Mouse (Mus musculus): ENCODE measurements around the gene Iqsec2. TPM values are rescaled to one million over a fixed set of nuclear protein-coding genes. Genes with fewer than 3 reads are reported as not detected.
"Not testable (repeated sequence)": the region's sequence is repeated elsewhere in the genome, so short reads cannot be mapped to it uniquely, and the experiment has no call there.

The Iqsec2 gene
- total RNA-seq, 4 experiments from 2014 or later: 134 to 144 (median 138) TPM

- no peak for DNase-seq (ENCODE audit: low spot score in 2 of 2)
Observed at GRCm38 (mm10) chrX:152178843-152179545, 34.9 kb downstream of the Iqsec2 start.

GRCm38 (mm10) chrX:152179670-152180656 lies 35.9 kb downstream of the Iqsec2 start:
- DNase-seq (ENCODE audit: low spot score in 2 of 2): no peak

- DNase-seq (ENCODE audit: low spot score in 2 of 2): no peak
Observed at GRCm38 (mm10) chrX:152187151-152187550, 43.1 kb downstream of the Iqsec2 start.

- no peak for DNase-seq (ENCODE audit: low spot score in 2 of 2)
Observed at GRCm38 (mm10) chrX:152191266-152191665, 47.2 kb downstream of the Iqsec2 start.

GRCm38 (mm10) chrX:152197814-152198648 lies 54.0 kb downstream of the Iqsec2 start:
- DNase-seq (ENCODE audit: low spot score in 2 of 2): no peak

GRCm38 (mm10) chrX:152201737-152202421 lies 57.8 kb downstream of the Iqsec2 start:
- DNase-seq (ENCODE audit: low spot score in 2 of 2): no peak

- no peak for DNase-seq (ENCODE audit: low spot score in 2 of 2)
Observed at GRCm38 (mm10) chrX:152202422-152203103, 58.5 kb downstream of the Iqsec2 start.

- no peak for DNase-seq (ENCODE audit: low spot score in 2 of 2)
Observed at GRCm38 (mm10) chrX:152203247-152203646, 59.2 kb downstream of the Iqsec2 start.

GRCm38 (mm10) chrX:152205486-152205885 lies 61.4 kb downstream of the Iqsec2 start:
- no peak for DNase-seq (ENCODE audit: low spot score in 2 of 2)

- DNase-seq (ENCODE audit: low spot score in 2 of 2): no peak
Observed at GRCm38 (mm10) chrX:152214703-152215102, 70.6 kb downstream of the Iqsec2 start.

- DNase-seq (ENCODE audit: low spot score in 2 of 2): no peak
Observed at GRCm38 (mm10) chrX:152218529-152218928, 74.5 kb downstream of the Iqsec2 start.

- DNase-seq (ENCODE audit: low spot score in 2 of 2): no peak
Observed at GRCm38 (mm10) chrX:152221721-152222120, 77.7 kb downstream of the Iqsec2 start.

GRCm38 (mm10) chrX:152222226-152222625 lies 78.2 kb downstream of the Iqsec2 start:
- DNase-seq (ENCODE audit: low spot score in 2 of 2): no peak

- DNase-seq (ENCODE audit: low spot score in 2 of 2): no peak
Observed at GRCm38 (mm10) chrX:152223313-152223712, 79.2 kb downstream of the Iqsec2 start.

GRCm38 (mm10) chrX:152224280-152224679 lies 80.2 kb downstream of the Iqsec2 start:
- DNase-seq (ENCODE audit: low spot score in 2 of 2): no peak

- peak; percentile 75 to 99 for DNase-seq (ENCODE audit: low spot score in 2 of 2)
Observed at GRCm38 (mm10) chrX:152232781-152233763, 89.0 kb downstream of the Iqsec2 start, which contains the start of gene Kdm5c. Kdm5c (plus strand) TSS chrX:152233020.

- DNase-seq (ENCODE audit: low spot score in 2 of 2): no peak
Observed at GRCm38 (mm10) chrX:152234125-152234524, 90.1 kb downstream of the Iqsec2 start.

GRCm38 (mm10) chrX:152235758-152236157 lies 91.7 kb downstream of the Iqsec2 start:
- DNase-seq (ENCODE audit: low spot score in 2 of 2): no peak

GRCm38 (mm10) chrX:152243140-152243539 lies 99.1 kb downstream of the Iqsec2 start:
- DNase-seq (ENCODE audit: low spot score in 2 of 2): not testable (repeated sequence)

Data from left cerebral cortex, adult 8-10 months (tissue).